Mouse (Mus musculus): ENCODE measurements around the gene Styxl1. TPM values are rescaled to one million over a fixed set of nuclear protein-coding genes. Genes with fewer than 3 reads are reported as not detected.

Gene Styxl1
- total and polyA plus RNA-seq, 3 experiments, result 0.17 TPM; not detected in 2

- Histone ChIP-seq H3K79me2 (ENCODE audit: control insufficient read depth, insufficient read depth, low read length, poor library complexity) (no peaks in the 10 kb centered on the region), H3K9me3 (replicated peaks; ENCODE audit: insufficient read depth, low read length) (no peaks in the 10 kb centered on the region), H3K27me3 (ENCODE audit: control insufficient read depth in 1 of 2, insufficient read depth in 2 of 2, low read length in 2 of 2) (0 out of 4 replicates have a peak, but pooled peaks cover 0 to 1% of the 10 kb centered on the region in 2 experiments), H3K9ac (ENCODE audit: control insufficient read depth, low read depth, low read length, poor library complexity, severe bottlenecking) (no peak overlapping the region), H3K4me3 (ENCODE audit: control insufficient read depth in 1 of 2, insufficient read depth in 1 of 2, low read depth in 2 of 2, low read length in 2 of 2) (no peak overlapping the region), H3K27ac (ENCODE audit: control insufficient read depth, low read depth, low read length) (no peak overlapping the region), H3K4me1 (ENCODE audit: control insufficient read depth in 1 of 2, insufficient read depth in 2 of 2, low read length in 2 of 2) (no peaks in the 10 kb centered on the region), H3K36me3 (ENCODE audit: control insufficient read depth in 1 of 2, insufficient read depth in 2 of 2, low read length in 2 of 2) (no peaks in the 10 kb centered on the region)
- no peak for DNase-seq (ENCODE audit: low read depth, low spot score)
- no peak for TF ChIP-seq BHLHE40 (IDR thresholded peaks at IDR 0.05; ENCODE audit: borderline replicate concordance, low read depth, low read length)
- no peak for TF ChIP-seq CTCF (IDR thresholded peaks at IDR 0.05 in 2 of 3, conservative IDR thresholded peaks at IDR 0.05 in 1 of 3; ENCODE audit: control insufficient read depth in 1 of 3, insufficient read depth in 1 of 3, low read depth in 2 of 3, low read length in 3 of 3, poor library complexity in 1 of 3, severe bottlenecking in 1 of 3)
- TF ChIP-seq KAT2A (conservative IDR thresholded peaks at IDR 0.05; ENCODE audit: low read depth, low read length), result no peak
- TF ChIP-seq MEF2A (IDR thresholded peaks at IDR 0.05; ENCODE audit: extremely low read depth, insufficient replicate concordance, low read depth, low read length, poor library complexity, severe bottlenecking), result no peak
- no peak for TF ChIP-seq MYC (IDR thresholded peaks at IDR 0.05; ENCODE audit: low read depth, low read length)
- TF ChIP-seq UBTF (IDR thresholded peaks at IDR 0.05; ENCODE audit: borderline replicate concordance, insufficient read depth, low read depth, low read length), result no peak
- no peak for TF ChIP-seq SIN3A (IDR thresholded peaks at IDR 0.05; ENCODE audit: low read length)
Measured at GRCm38 (mm10) chr5:135764971-135765370, 13.2 kb downstream of the Styxl1 start.

DNA sequence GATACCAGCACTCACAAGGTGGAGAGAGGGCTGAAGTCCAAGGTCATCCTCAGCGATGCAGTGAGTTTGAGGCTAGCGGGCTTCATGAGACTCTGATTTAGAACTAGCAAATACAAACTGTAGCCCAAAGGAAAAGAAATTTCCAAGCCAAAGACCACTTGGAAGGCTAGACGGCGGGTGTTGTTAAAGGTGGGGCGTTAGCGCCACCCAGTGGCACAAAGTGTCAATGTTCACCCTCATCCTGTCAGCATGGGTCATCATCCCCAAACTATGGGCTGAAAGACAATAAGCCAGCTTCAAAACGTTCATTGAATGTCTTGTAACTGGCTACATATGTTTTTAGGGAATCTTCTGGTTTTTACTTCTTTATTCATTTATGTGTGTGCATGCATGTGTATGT is 14.7 kb downstream of the Styxl1 start:
- H3K4me3 ChIP-seq (ENCODE audit: control insufficient read depth in 1 of 2, insufficient read depth in 1 of 2, low read depth in 2 of 2, low read length in 2 of 2), result no peak overlapping the region
- no peak overlapping the region for H3K9ac ChIP-seq (ENCODE audit: control insufficient read depth, low read depth, low read length, poor library complexity, severe bottlenecking)
- no peaks in the 10 kb centered on the region for H3K4me1 ChIP-seq (ENCODE audit: control insufficient read depth in 1 of 2, insufficient read depth in 2 of 2, low read length in 2 of 2)
- H3K27me3 ChIP-seq (ENCODE audit: control insufficient read depth in 1 of 2, insufficient read depth in 2 of 2, low read length in 2 of 2), result no peaks in the 10 kb centered on the region; a peak in 1 of 4 replicates
- H3K27ac ChIP-seq (ENCODE audit: control insufficient read depth, low read depth, low read length), result no peak overlapping the region
- H3K36me3 ChIP-seq (ENCODE audit: control insufficient read depth in 1 of 2, insufficient read depth in 2 of 2, low read length in 2 of 2), result no peaks in the 10 kb centered on the region
- no peaks in the 10 kb centered on the region for H3K79me2 ChIP-seq (ENCODE audit: control insufficient read depth, insufficient read depth, low read length, poor library complexity)
- DNase-seq (ENCODE audit: low read depth, low spot score), result peak; percentile 75
- H3K9me3 ChIP-seq (replicated peaks; ENCODE audit: insufficient read depth, low read length), result no peaks in the 10 kb centered on the region
- TF ChIP-seq CTCF (IDR thresholded peaks at IDR 0.05 in 2 of 3, conservative IDR thresholded peaks at IDR 0.05 in 1 of 3; ENCODE audit: control insufficient read depth in 1 of 3, insufficient read depth in 1 of 3, low read depth in 2 of 3, low read length in 3 of 3, poor library complexity in 1 of 3, severe bottlenecking in 1 of 3) (peak; percentile 77 to 100 (median 95)), SMC3 (IDR thresholded peaks at IDR 0.05; ENCODE audit: low read depth, low read length) (peak; percentile 99), MXI1 (IDR thresholded peaks at IDR 0.05; ENCODE audit: low read depth, low read length) (no peak), ZC3H11A (IDR thresholded peaks at IDR 0.05; ENCODE audit: low read depth, low read length) (peak; percentile 97), RAD21 (IDR thresholded peaks at IDR 0.05; ENCODE audit: low read depth, low read length) (peak; percentile 99)

DNA sequence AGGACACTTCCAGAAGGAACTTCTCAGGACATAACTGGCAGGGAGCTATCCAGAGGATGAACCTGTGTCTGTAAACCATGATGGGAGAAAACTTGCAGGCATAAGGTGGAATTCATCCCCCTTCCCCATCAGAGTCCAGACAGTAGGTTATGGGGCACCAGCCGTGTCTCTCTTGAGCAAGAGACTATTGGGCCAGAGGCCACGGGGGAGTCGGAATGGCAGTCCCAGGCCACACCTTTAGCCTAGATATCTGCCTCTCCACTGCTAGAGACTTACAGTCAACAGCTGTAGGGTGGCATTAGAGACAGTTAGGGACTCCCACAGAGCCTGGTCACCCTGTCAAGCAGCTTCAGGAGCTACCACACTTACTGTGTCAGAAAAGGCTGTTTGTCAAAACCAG is 16.3 kb downstream of the Styxl1 start:
- Histone ChIP-seq H3K79me2 (ENCODE audit: control insufficient read depth, insufficient read depth, low read length, poor library complexity) (no peaks in the 10 kb centered on the region), H3K27me3 (ENCODE audit: control insufficient read depth in 1 of 2, insufficient read depth in 2 of 2, low read length in 2 of 2) (no peaks in the 10 kb centered on the region; a peak in 1 of 4 replicates), H3K27ac (ENCODE audit: control insufficient read depth, low read depth, low read length) (no peak overlapping the region), H3K9me3 (replicated peaks; ENCODE audit: insufficient read depth, low read length) (no peaks in the 10 kb centered on the region), H3K9ac (ENCODE audit: control insufficient read depth, low read depth, low read length, poor library complexity, severe bottlenecking) (no peak overlapping the region), H3K36me3 (ENCODE audit: control insufficient read depth in 1 of 2, insufficient read depth in 2 of 2, low read length in 2 of 2) (no peaks in the 10 kb centered on the region), H3K4me3 (ENCODE audit: control insufficient read depth in 1 of 2, insufficient read depth in 1 of 2, low read depth in 2 of 2, low read length in 2 of 2) (no peak overlapping the region), H3K4me1 (ENCODE audit: control insufficient read depth in 1 of 2, insufficient read depth in 2 of 2, low read length in 2 of 2) (no peaks in the 10 kb centered on the region)
- DNase-seq (ENCODE audit: low read depth, low spot score), result no peak
- TF ChIP-seq EP300 (IDR thresholded peaks at IDR 0.05; ENCODE audit: low read depth in 1 of 2, low read length in 2 of 2), result no peak
- no peak for TF ChIP-seq ZNF384 (IDR thresholded peaks at IDR 0.05; ENCODE audit: low read depth, low read length)
- no peak for TF ChIP-seq TBP (IDR thresholded peaks at IDR 0.05; ENCODE audit: low read depth, low read length)
- no peak for TF ChIP-seq TCF12 (IDR thresholded peaks at IDR 0.05; ENCODE audit: low read depth, low read length)
- no peak for TF ChIP-seq SMC3 (IDR thresholded peaks at IDR 0.05; ENCODE audit: low read depth, low read length)
- no peak for TF ChIP-seq E2F4 (IDR thresholded peaks at IDR 0.05; ENCODE audit: borderline replicate concordance, low read depth, low read length)
- no peak for TF ChIP-seq SIN3A (IDR thresholded peaks at IDR 0.05; ENCODE audit: low read length)
- TF ChIP-seq MEF2A (IDR thresholded peaks at IDR 0.05; ENCODE audit: extremely low read depth, insufficient replicate concordance, low read depth, low read length, poor library complexity, severe bottlenecking), result no peak
- no peak for TF ChIP-seq RCOR1 (IDR thresholded peaks at IDR 0.05; ENCODE audit: low read depth, low read length)
- TF ChIP-seq GABPA (IDR thresholded peaks at IDR 0.05; ENCODE audit: low read depth, low read length), result no peak
- no peak for TF ChIP-seq ZKSCAN1 (IDR thresholded peaks at IDR 0.05; ENCODE audit: low read depth, low read length)

Data from MEL (cell line).